Mouse (Mus musculus) spleen, postnatal 14 days (tissue): Measurements from ENCODE around the gene Il17c.

Experiments
- DNase-seq, 2 experiments: peaks; one replicate each; pipeline ENCODE4 v3.0.0; 2021 to 2022; ENCODE audit warnings: low spot score in 2 of 2

The Il17c gene

DNA sequence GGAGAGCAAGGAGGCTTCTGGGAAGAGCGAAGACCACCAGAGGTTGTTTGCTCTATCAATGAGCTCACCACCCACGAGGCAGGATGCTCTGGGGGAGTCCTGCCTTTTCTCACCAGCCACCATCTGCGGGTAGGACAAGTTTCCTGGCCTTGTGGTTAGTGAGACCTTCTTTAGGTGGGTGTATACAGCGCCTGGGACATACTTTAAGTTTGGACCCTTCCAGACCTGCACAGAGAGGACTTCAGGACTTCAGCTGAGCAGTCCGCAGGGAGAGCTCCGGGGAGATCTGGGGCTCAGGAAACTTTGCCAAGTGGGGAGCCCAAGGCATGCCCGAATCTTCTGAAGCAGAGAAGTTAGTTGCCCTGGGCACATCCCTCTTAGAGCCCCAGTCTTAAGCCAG lies 38.2 kb downstream of the Il17c start:
- no peak for DNase-seq

DNA sequence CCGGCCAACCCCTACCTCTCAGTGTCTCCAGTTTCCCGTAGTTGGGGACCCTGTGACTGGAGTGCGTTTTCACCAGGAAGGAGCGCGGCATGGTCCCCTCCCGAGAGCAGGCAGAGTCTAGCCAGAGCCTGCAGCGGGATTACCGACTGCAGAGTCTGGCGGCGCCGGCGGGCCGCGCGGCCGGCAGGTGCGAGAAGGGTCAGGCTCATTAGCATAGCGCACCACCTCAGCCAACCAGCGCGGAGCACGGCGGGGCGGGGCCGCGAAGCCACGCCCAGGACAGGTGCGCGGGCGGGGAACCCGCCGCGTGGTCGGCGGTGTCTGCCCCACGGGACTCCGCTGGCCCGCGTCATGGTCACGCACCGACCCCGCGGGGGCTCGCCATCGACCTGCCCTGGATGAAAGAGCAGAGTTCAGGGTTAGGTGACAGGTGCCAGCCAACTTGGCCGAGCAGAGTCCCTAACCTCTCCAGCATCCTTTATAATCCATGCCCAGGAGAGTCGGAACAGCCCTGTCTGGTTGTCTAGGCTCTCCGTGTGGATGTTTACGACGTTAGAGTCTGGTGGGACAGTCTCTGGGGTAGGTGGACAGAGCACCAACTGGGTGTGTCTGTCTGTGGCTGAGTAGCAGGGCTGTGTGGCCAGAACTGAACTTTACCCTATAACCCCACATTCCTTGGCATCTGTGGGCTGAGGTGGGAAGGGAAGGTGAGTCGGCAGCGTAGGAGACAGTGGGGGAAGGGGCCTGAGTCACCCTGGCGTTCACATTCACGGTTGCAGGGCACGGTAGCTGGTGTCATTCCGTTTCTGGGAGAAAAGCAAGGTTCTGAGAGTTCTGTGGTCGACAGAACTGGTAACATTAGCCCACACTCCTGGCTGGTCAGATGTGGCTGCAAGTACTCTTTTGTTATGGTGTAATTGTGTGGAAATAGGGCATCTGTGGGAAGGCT lies 39.0 kb downstream of the Il17c start, which contains the start of gene Snai3:
Gene Snai3, minus strand, starts transcription at position 210 of the 949 bp plus-strand sequence.
- DNase-seq = peak; percentile 35 to 54

- no peak for DNase-seq
Observed at GRCm38 (mm10) chr8:122461473-122462148, 39.8 kb downstream of the Il17c start.

DNA sequence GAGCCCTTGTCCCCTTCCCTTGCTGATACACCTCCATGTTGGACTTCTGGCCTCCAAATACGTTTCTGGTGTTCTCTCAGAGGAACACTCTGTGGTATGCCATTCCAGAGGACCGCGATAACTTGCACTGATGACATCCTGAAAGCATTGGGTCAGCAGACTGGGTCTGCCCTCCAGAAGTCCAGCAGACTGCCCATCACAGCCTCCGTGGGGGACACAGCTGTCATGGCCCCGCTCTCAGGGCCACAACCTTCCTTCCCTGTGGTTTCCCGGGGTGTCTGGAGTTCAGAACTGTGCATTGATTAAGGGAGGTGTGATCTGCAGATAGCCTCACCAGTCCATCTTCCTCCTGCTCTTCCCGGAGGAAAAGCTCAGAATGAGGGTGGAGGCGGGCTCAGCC lies 40.7 kb downstream of the Il17c start:
- DNase-seq = no peak

GRCm38 (mm10) chr8:122463651-122464640 lies 42.1 kb downstream of the Il17c start:
- no peak for DNase-seq

- no peak for DNase-seq
Observed at GRCm38 (mm10) chr8:122464985-122465384, 43.2 kb downstream of the Il17c start.

DNA sequence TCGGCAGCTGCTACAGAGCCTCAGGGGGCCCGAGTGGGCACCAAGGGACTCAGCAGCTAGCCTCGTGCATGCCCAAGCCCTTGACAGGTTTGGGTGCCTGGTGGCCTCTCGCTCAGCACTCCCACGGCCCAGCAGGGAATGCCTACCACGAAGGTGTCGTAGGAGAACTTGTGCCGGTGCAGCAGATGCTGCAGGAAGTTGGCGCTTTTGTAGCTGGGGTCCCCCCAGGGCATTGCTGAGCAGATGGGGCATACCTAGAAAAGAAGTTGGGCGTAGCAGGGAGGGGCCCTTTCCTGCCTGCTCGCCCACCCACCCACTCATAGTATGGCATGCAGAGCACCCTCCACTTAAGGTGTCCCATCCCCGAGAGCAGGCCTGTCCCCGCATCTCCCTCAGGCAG lies 46.0 kb downstream of the Il17c start:
- DNase-seq = no peak

DNA sequence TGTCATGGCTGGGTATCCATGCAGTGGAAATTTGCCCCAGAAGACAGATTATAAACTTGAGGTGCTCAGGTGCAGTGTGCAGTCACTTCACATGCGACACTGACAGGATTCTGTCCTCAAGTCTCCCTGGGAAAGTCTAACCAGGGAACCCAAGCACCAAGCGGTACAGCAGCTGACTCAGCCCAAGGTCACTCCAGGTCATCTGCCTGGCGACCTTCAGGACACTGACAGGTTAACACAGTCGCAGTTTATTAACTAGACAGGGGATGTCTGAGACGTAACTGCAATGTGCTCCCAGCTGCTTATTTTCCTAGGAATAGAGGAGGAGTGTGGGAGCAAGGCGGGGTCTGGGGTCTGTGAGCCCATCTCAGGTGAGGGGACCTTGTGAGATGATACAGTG lies 47.6 kb downstream of the Il17c start:
- no peak for DNase-seq

DNA sequence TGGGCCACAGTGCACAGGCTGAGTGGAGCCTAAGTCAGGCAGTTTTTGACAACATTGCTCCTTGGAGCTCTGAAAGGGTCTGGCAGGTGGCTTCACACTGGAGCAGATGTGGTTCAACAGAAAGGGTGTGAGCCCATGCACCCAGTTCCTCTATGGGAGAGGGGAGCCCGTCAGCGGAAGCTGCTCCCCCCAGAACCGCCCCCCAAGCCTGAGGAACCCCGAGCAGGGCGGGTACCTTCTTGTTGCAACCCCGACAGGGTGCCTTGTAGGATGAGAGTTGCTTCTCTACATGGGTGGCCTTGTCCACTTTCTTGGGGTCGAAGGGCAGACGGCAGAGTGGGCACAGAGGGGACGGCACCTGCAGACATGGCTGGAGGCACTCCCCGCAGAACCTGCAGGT lies 48.1 kb downstream of the Il17c start:
- DNase-seq = no peak

DNA sequence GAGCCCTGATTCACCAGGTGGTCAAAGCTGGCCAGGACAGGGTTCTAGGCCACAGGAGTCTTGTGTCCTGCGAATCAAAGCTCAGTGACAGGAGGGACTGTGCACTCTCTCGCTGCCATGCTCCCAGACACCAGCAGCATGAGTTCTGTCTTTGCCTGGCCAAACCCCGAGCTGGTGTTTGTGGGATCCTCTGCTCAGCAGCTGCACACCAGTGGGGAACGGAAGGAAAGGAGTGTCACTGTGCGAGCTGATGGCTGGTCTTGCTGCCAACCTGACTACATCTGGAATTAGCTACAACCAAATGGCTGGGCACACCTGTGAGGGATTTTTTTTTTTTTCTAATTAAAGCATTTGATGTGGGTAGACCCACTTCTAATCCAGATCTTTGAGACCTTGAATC lies 48.9 kb downstream of the Il17c start:
- no peak for DNase-seq
